ENCODE assay signal across 8 mouse cellular contexts in genomic region chr14:20082536-20083325, GRCm38 (mm10). TPM values are rescaled to one million over a fixed set of nuclear protein-coding genes. Genes with fewer than 3 reads are reported as not detected.
DNase-seq lines count a peak whose midpoint lies in the region; ATAC-seq and TF ChIP-seq lines count a peak whose summit lies in the region.

No protein-coding gene starts in this region.

- no peak for TF ChIP-seq CTCF in kidney, adult 2 months (conservative IDR thresholded peaks at IDR 0.05; ENCODE audit: insufficient read depth, insufficient read length, low read depth, low read length)
- TF ChIP-seq CTCF in spleen, adult 2 months (IDR thresholded peaks at IDR 0.05; ENCODE audit: extremely low read depth, insufficient read depth, insufficient read length, insufficient replicate concordance): no peak

- H3K4me2 ChIP-seq in embryonic facial prominence, embryonic 13.5 days: peak overlapping the region; percentile 80
- H3K4me2 ChIP-seq in limb, embryonic 12.5 days: peak overlapping the region; percentile 61
- H3K4me2 ChIP-seq in midbrain, embryonic 15.5 days: peak overlapping the region; percentile 59

- WGBS in embryonic facial prominence, embryonic 13.5 days: 2% methylated on average over 56 of the region's 56 CpGs
- WGBS in kidney, adult 2 months: 1% methylated on average over 56 of the region's 56 CpGs
- 2% methylated on average over 56 of the region's 56 CpGs for WGBS in limb, embryonic 12.5 days
- WGBS in midbrain, embryonic 15.5 days: 2% methylated on average over 51 of the region's 56 CpGs
- WGBS in spleen, adult 2 months: 1% methylated on average over 56 of the region's 56 CpGs

- TF ChIP-seq POLR2A in kidney, adult 2 months (IDR thresholded peaks at IDR 0.05; ENCODE audit: low read depth, low read length): peak; percentile 57
- TF ChIP-seq POLR2A in spleen, adult 2 months (IDR thresholded peaks at IDR 0.05; ENCODE audit: low read depth, low read length): peak; percentile 62

- H3K9ac ChIP-seq in embryonic facial prominence, embryonic 13.5 days: peak overlapping the region; percentile 82
- H3K9ac ChIP-seq in limb, embryonic 12.5 days (replicated peaks): peak overlapping the region; percentile 78
- peak overlapping the region; percentile 63 for H3K9ac ChIP-seq in midbrain, embryonic 15.5 days

- ATAC-seq in embryonic facial prominence, embryonic 13.5 days (ENCODE audit: insufficient number of reproducible peaks, insufficient read depth, low FRiP score, low TSS enrichment, low read depth): peak; percentile 96
- peak; percentile 99 for ATAC-seq in limb, embryonic 12.5 days (ENCODE audit: insufficient number of reproducible peaks, insufficient read depth, low FRiP score, low TSS enrichment, low read depth)
- peak; percentile 98 for ATAC-seq in midbrain, embryonic 15.5 days (replicated peaks)

- peak; percentile 99 for DNase-seq in 3134 (ENCODE audit: extremely low read depth, insufficient read length, low spot score)
- DNase-seq in adrenal gland, postnatal 36 days: peak; percentile 93 to 95
- peak; percentile 94 to 95 for DNase-seq in heart, adult 18-20 months
- DNase-seq in kidney, adult 2 months: peak; percentile 98
- DNase-seq in spleen, adult 2 months (ENCODE audit: low read depth in 1 of 2, low spot score in 2 of 2): peak; percentile 90 to 94

- H3K27me3 ChIP-seq in embryonic facial prominence, embryonic 13.5 days: no peaks in the 10 kb centered on the region
- H3K27me3 ChIP-seq in kidney, adult 2 months (replicated peaks; ENCODE audit: control insufficient read depth, insufficient read depth, low read length): no peaks in the 10 kb centered on the region
- no peaks in the 10 kb centered on the region for H3K27me3 ChIP-seq in limb, embryonic 12.5 days
- H3K27me3 ChIP-seq in midbrain, embryonic 15.5 days (replicated peaks): no peaks in the 10 kb centered on the region
- no peaks in the 10 kb centered on the region for H3K27me3 ChIP-seq in spleen, adult 2 months (ENCODE audit: control insufficient read depth, insufficient read depth, low read length)

- H3K4me3 ChIP-seq in embryonic facial prominence, embryonic 13.5 days: peak overlapping the region; percentile 60
- peak overlapping the region; percentile 63 for H3K4me3 ChIP-seq in kidney, adult 2 months (ENCODE audit: insufficient read depth, low read depth, low read length)
- peak overlapping the region; percentile 58 for H3K4me3 ChIP-seq in limb, embryonic 12.5 days (replicated peaks)
- peak overlapping the region; percentile 61 for H3K4me3 ChIP-seq in midbrain, embryonic 15.5 days
- peak overlapping the region; percentile 86 for H3K4me3 ChIP-seq in spleen, adult 2 months (ENCODE audit: extremely low read depth, insufficient read depth, insufficient read length)

- H3K9me3 ChIP-seq in embryonic facial prominence, embryonic 13.5 days: no peaks in the 10 kb centered on the region
- no peaks in the 10 kb centered on the region for H3K9me3 ChIP-seq in limb, embryonic 12.5 days
- no peaks in the 10 kb centered on the region for H3K9me3 ChIP-seq in midbrain, embryonic 15.5 days

- peaks cover 18% of the 10 kb centered on the region for H3K4me1 ChIP-seq in embryonic facial prominence, embryonic 13.5 days
- H3K4me1 ChIP-seq in kidney, adult 2 months (ENCODE audit: control insufficient read depth, insufficient read depth, low read length): peaks cover 15% of the 10 kb centered on the region; the same call in 1 of the 2 replicates
- peaks cover 18% of the 10 kb centered on the region for H3K4me1 ChIP-seq in limb, embryonic 12.5 days (replicated peaks)
- H3K4me1 ChIP-seq in midbrain, embryonic 15.5 days: peaks cover 20% of the 10 kb centered on the region
- peaks cover 8% of the 10 kb centered on the region; the same call in 1 of the 2 replicates for H3K4me1 ChIP-seq in spleen, adult 2 months (ENCODE audit: control insufficient read depth, insufficient read depth, insufficient read length)

- no peaks in the 10 kb centered on the region for H3K36me3 ChIP-seq in embryonic facial prominence, embryonic 13.5 days
- no peaks in the 10 kb centered on the region for H3K36me3 ChIP-seq in kidney, adult 2 months (ENCODE audit: control insufficient read depth, insufficient read depth, low read length)
- no peaks in the 10 kb centered on the region for H3K36me3 ChIP-seq in limb, embryonic 12.5 days
- H3K36me3 ChIP-seq in midbrain, embryonic 15.5 days (replicated peaks): no peaks in the 10 kb centered on the region
- 0 out of 2 replicates have a peak, but pooled peaks cover 2% of the 10 kb centered on the region for H3K36me3 ChIP-seq in spleen, adult 2 months (ENCODE audit: control insufficient read depth, insufficient read depth, low read length)

- peak overlapping the region; percentile 97 for H3K27ac ChIP-seq in embryonic facial prominence, embryonic 13.5 days
- H3K27ac ChIP-seq in kidney, adult 2 months (ENCODE audit: insufficient read depth, low read depth, low read length): peak overlapping the region; percentile 96
- peak overlapping the region; percentile 97 for H3K27ac ChIP-seq in limb, embryonic 12.5 days
- peak overlapping the region; percentile 97 for H3K27ac ChIP-seq in midbrain, embryonic 15.5 days
- H3K27ac ChIP-seq in spleen, adult 2 months (ENCODE audit: insufficient read depth, low read length): peak overlapping the region; percentile 95

RNA-seq across cellular contexts. Expression of gene Saysd1, which starts 55.6 kb away (rescaled TPM):
- 1 to 10 TPM; 8.2 to 8.3 TPM for total RNA-seq in adrenal gland, postnatal 36 days (2021)
- polyA plus RNA-seq in embryonic facial prominence, embryonic 13.5 days (2015; fragmentation: Nextera tagmentation; extraction: Ambion mirVana): 12.0 and 18.7 TPM in 2 replicates
- 1 to 10 TPM; 3.5 to 3.6 TPM for total RNA-seq in heart, adult 18-20 months (2021)
- 10.8 and 11.4 TPM in 2 replicates for polyA plus RNA-seq in kidney, adult 2 months (2012; rRNA removed)
- 10.3 and 10.6 TPM in 2 replicates for polyA plus RNA-seq in limb, embryonic 12.5 days (2016; fragmentation: Nextera tagmentation; extraction: Ambion mirVana)
- polyA plus RNA-seq in midbrain, embryonic 15.5 days (2015; fragmentation: Nextera tagmentation; extraction: Ambion mirVana): 12.6 and 13.3 TPM in 2 replicates
- polyA plus RNA-seq in spleen, adult 2 months (2012; rRNA removed): 6.1 and 6.8 TPM in 2 replicates

Comparison
In these comparisons a context has a peak if more than half of its experiments do, and no peak if none do; other contexts are left out.
1. Peak in every context shown above with its lines: DNase-seq, ATAC-seq, H3K4me3 ChIP-seq and H3K27ac ChIP-seq.